Mouse (Mus musculus) CH12.LX (cell line): ENCODE results near the gene Rbfox1. TPM values are rescaled to one million over a fixed set of nuclear protein-coding genes. Genes with fewer than 3 reads are reported as not detected.

Experiments
- DNase-seq: peaks from one replicate; pipeline ENCODE4 v3.0.0-alpha.2; 2013; ENCODE audit errors: extremely low read depth
- H3K27ac ChIP-seq: 2 replicates; pipeline ENCODE4 v1.5.1; 2012; ENCODE audit warnings: low read depth, mild to moderate bottlenecking, control low read depth, moderate library complexity; ENCODE audit not compliant: insufficient read depth
- H3K27me3 ChIP-seq: replicated peaks from 2 replicates; pipeline ENCODE3; 2012; ENCODE audit warnings: inconsistent platforms
- H3K36me3 ChIP-seq, 2 experiments: replicated peaks in 1 of 2; 2 replicates each; pipeline versions ENCODE3 to v1.6.1; 2012; ENCODE audit warnings: inconsistent platforms in 1 of 2, low read length in 1 of 2, mild to moderate bottlenecking in 1 of 2, mixed read lengths in 1 of 2, moderate library complexity in 1 of 2; ENCODE audit not compliant: control insufficient read depth in 1 of 2, insufficient read depth in 1 of 2
- H3K4me1 ChIP-seq, 2 experiments: 2 replicates each; pipeline ENCODE4 v1.6.1; 2012; ENCODE audit warnings: inconsistent platforms in 1 of 2, moderate library complexity in 1 of 2; ENCODE audit not compliant: insufficient read depth in 2 of 2, control insufficient read depth in 1 of 2
- H3K4me2 ChIP-seq: 2 replicates; pipeline ENCODE4 v1.6.1; 2012; ENCODE audit warnings: low read depth, mild to moderate bottlenecking, control low read depth; ENCODE audit not compliant: poor library complexity, insufficient read depth, severe bottlenecking
- H3K4me3 ChIP-seq, 3 experiments: fragments of 150-350 bp in 1 of 3; sonication (generic) in 1 of 3; replicated peaks in 1 of 3; 2 replicates each; pipeline versions ENCODE3 to v1.5.1; 2011 to 2012; ENCODE audit warnings: low read depth in 2 of 3, low read length in 2 of 3, mild to moderate bottlenecking in 2 of 3, moderate library complexity in 2 of 3, control low read depth in 1 of 3, improper control_type of control experiment in 1 of 3, inconsistent platforms in 1 of 3, mixed read lengths in 1 of 3; ENCODE audit not compliant: poor library complexity in 1 of 3
- H3K79me2 ChIP-seq: replicated peaks from 2 replicates; pipeline ENCODE4 v1.6.1; 2012; ENCODE audit warnings: mild to moderate bottlenecking, moderate library complexity; ENCODE audit not compliant: control insufficient read depth, poor library complexity, insufficient read depth, severe bottlenecking; ENCODE audit errors: extremely low read depth
- H3K9ac ChIP-seq: 2 replicates; pipeline ENCODE4 v1.6.1; 2012; ENCODE audit warnings: low read depth, mild to moderate bottlenecking, control low read depth, moderate library complexity; ENCODE audit not compliant: insufficient read depth
- H3K9me3 ChIP-seq: replicated peaks from 2 replicates; pipeline ENCODE3; 2012; ENCODE audit warnings: low read length, inconsistent platforms, mixed read lengths
- BHLHE40 ChIP-seq: IDR thresholded peaks from 2 replicates; pipeline ENCODE4 v1.6.1; 2011; ENCODE audit warnings: mild to moderate bottlenecking, low read depth, low read length, improper control_type of control experiment
- CHD1 ChIP-seq: IDR thresholded peaks from 2 replicates; pipeline ENCODE4 v1.6.1; 2012; ENCODE audit warnings: low read depth, low read length, improper control_type of control experiment, inconsistent platforms
- CHD2 ChIP-seq: IDR thresholded peaks from 2 replicates; pipeline ENCODE4 v1.6.1; 2011; ENCODE audit warnings: low read length, improper control_type of control experiment
- ETS1 ChIP-seq: conservative IDR thresholded peaks from 2 replicates; pipeline ENCODE4 v1.6.1; 2012; ENCODE audit warnings: low read depth, mild to moderate bottlenecking, inconsistent platforms, low read length, improper control_type of control experiment, moderate library complexity
- GABPA ChIP-seq: IDR thresholded peaks from 2 replicates; pipeline ENCODE4 v1.6.1; 2012; ENCODE audit warnings: low read depth, low read length, improper control_type of control experiment, inconsistent platforms; ENCODE audit not compliant: insufficient replicate concordance
- IRF4 ChIP-seq: IDR thresholded peaks from 2 replicates; pipeline ENCODE4 v1.6.1; 2014; ENCODE audit warnings: low read depth, mild to moderate bottlenecking, inconsistent platforms, low read length, improper control_type of control experiment
- JUN ChIP-seq: IDR thresholded peaks from 2 replicates; pipeline ENCODE4 v1.6.1; 2011; ENCODE audit warnings: low read depth, mild to moderate bottlenecking, low read length, improper control_type of control experiment, moderate library complexity; ENCODE audit not compliant: insufficient read depth
- KAT2A ChIP-seq: IDR thresholded peaks from 2 replicates; pipeline ENCODE4 v1.6.1; 2012; ENCODE audit warnings: low read length, improper control_type of control experiment, inconsistent platforms; ENCODE audit not compliant: insufficient replicate concordance
- MAX ChIP-seq: IDR thresholded peaks from 2 replicates; pipeline ENCODE4 v1.6.1; 2011; ENCODE audit warnings: low read length, improper control_type of control experiment
- MAZ ChIP-seq: IDR thresholded peaks from 2 replicates; pipeline ENCODE4 v1.6.1; 2012; ENCODE audit warnings: low read depth, mild to moderate bottlenecking, inconsistent platforms, low read length, improper control_type of control experiment, moderate library complexity
- MEF2A ChIP-seq: IDR thresholded peaks from 2 replicates; pipeline ENCODE4 v1.6.1; 2014; ENCODE audit warnings: low read depth, mild to moderate bottlenecking, inconsistent platforms, low read length, improper control_type of control experiment, borderline replicate concordance
- NRF1 ChIP-seq: IDR thresholded peaks from 2 replicates; pipeline ENCODE4 v1.6.1; 2014; ENCODE audit warnings: low read depth, mild to moderate bottlenecking, inconsistent platforms, low read length, improper control_type of control experiment, moderate library complexity
- PAX5 ChIP-seq: IDR thresholded peaks from 2 replicates; pipeline ENCODE4 v1.6.1; 2012; ENCODE audit warnings: low read length, inconsistent platforms, mixed read lengths
- POLR2A ChIP-seq: IDR thresholded peaks from 2 replicates; pipeline ENCODE4 v1.6.1; 2011; ENCODE audit warnings: low read depth, mild to moderate bottlenecking, improper control_type of control experiment, low read length
- POLR2AphosphoS2 ChIP-seq: IDR thresholded peaks from 2 replicates; pipeline ENCODE4 v1.6.1; 2011; ENCODE audit warnings: low read depth, low read length, improper control_type of control experiment
- RAD21 ChIP-seq: IDR thresholded peaks from 2 replicates; pipeline ENCODE4 v1.6.1; 2011; ENCODE audit warnings: low read depth, mild to moderate bottlenecking, low read length, improper control_type of control experiment, moderate library complexity
- SIN3A ChIP-seq: IDR thresholded peaks from 2 replicates; pipeline ENCODE4 v1.6.1; 2012; ENCODE audit warnings: low read length, improper control_type of control experiment, inconsistent platforms
- TCF12 ChIP-seq: IDR thresholded peaks from 2 replicates; pipeline ENCODE4 v1.6.1; 2014; ENCODE audit warnings: low read depth, mild to moderate bottlenecking, inconsistent platforms, low read length, improper control_type of control experiment
- UBTF ChIP-seq: IDR thresholded peaks from 2 replicates; pipeline ENCODE4 v1.6.1; 2012; ENCODE audit warnings: low read depth, mild to moderate bottlenecking, inconsistent platforms, low read length, improper control_type of control experiment, moderate library complexity
- ZC3H11A ChIP-seq: IDR thresholded peaks from 2 replicates; pipeline ENCODE4 v1.6.1; 2012; ENCODE audit warnings: low read depth, mild to moderate bottlenecking, inconsistent platforms, low read length, improper control_type of control experiment
- ZKSCAN1 ChIP-seq: IDR thresholded peaks from 2 replicates; pipeline ENCODE4 v1.6.1; 2012; ENCODE audit warnings: low read depth, inconsistent platforms, low read length, improper control_type of control experiment, borderline replicate concordance
- ZMIZ1 ChIP-seq: IDR thresholded peaks from 2 replicates; pipeline ENCODE4 v1.6.1; 2012; ENCODE audit warnings: low read depth, mild to moderate bottlenecking, inconsistent platforms, low read length, improper control_type of control experiment
- ZNF384 ChIP-seq: IDR thresholded peaks from 2 replicates; pipeline ENCODE4 v1.6.1; 2012; ENCODE audit warnings: low read depth, low read length, improper control_type of control experiment, inconsistent platforms
- dilution Hi-C: fragments of 300-500 bp; cut with MboI; formaldehyde crosslinking; loops from 2 replicates; pipeline ENCODE4 v1.14.3; 2020; ENCODE audit warnings: low sequenced_read_pairs; ENCODE audit not compliant: extremely low pct_unique_long_range_greater_than_20kb, extremely low pct_ligation_motif_present
- in situ Hi-C: fragments of 300-500 bp; cut with MboI; formaldehyde crosslinking; loops from 3 replicates; pipeline ENCODE4 v1.14.3; 2019; ENCODE audit warnings: low sequenced_read_pairs, low pct_ligation_motif_present, low pct_unique_long_range_greater_than_20kb, mixed read lengths
- polyA plus RNA-seq: library from polyadenylated mRNA; unstranded; fragments of >175 nt; gene quantifications from 2 replicates; pipeline ENCODE4 v1.2.1, GENCODE M21; 2012; ENCODE audit warnings: low read depth; ENCODE audit not compliant: insufficient read length
- total RNA-seq, 2 experiments: library from RNA; depleted of rRNA; stranded (reverse); fragments of 300-350 nt in 1 of 2; fragments of >200 nt in 1 of 2; gene quantifications; 2 replicates each; pipeline ENCODE4 v1.2.3; 2012 to 2014

Gene Rbfox1
- total and polyA plus RNA-seq, 3 experiments: not detected

DNA sequence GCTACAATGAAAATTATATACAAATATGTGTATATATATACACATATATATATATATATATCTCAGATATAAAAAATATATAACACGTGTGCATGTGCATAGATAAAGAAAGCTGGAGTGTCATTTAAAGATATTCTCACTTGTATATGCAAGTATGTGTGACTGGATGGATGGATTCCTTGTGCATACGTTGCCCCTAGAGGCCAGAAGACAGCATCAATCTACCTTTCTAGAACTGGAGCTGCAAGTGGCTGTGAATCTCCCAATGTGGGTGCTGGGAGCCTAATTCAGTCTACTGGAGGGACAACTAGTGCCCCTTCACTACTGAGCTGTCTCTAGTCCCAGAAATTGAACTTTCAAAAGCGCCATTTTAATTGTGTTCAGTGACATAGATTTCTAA lies 471.8 kb downstream of the Rbfox1 start:
- peaks cover 82% of the 10 kb centered on the region for H3K9me3 ChIP-seq
- dilution Hi-C loops: no loop called here
- H3K36me3 ChIP-seq: no peaks in the 10 kb centered on the region
- H3K9ac ChIP-seq: no peak overlapping the region
- no peak overlapping the region for H3K27ac ChIP-seq
- no peak overlapping the region for H3K4me3 ChIP-seq
- no peak for DNase-seq
- TF ChIP-seq IRF4 (no peak), GABPA (no peak), RAD21 (no peak; the same call in none of the 2 replicates), SIN3A (no peak), KAT2A (no peak), NRF1 (no peak)
- in situ Hi-C loops: no loop called here
- no peak overlapping the region for H3K4me2 ChIP-seq
- H3K27me3 ChIP-seq: no peaks in the 10 kb centered on the region
- H3K79me2 ChIP-seq: no peaks in the 10 kb centered on the region
- no peaks in the 10 kb centered on the region for H3K4me1 ChIP-seq

DNA sequence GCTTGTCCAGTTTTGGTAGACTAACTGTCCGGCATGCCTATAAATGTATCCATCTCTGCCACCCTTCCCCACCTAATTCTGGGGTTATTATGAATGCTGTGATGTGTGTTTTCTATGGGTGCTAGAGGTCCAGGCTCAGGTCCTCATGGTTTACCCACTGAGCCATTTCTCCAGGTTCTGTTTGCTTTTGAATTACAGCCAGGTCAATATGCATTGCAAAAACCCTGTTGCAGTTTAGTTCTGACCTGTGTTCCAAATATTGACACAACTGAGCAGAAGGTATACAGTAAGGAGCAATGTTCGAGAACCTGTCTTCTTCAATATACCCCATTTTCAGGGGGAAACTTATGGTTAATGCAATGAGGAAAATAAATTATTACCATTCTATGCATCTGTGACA lies 480.6 kb downstream of the Rbfox1 start:
- no peak for TF ChIP-seq MEF2A
- no peak for TF ChIP-seq POLR2AphosphoS2
- TF ChIP-seq RAD21: no peak
- no peak for TF ChIP-seq JUN
- no peak for TF ChIP-seq ZNF384
- no peak for TF ChIP-seq ZC3H11A
- no peak for TF ChIP-seq CHD1
- TF ChIP-seq BHLHE40: no peak
- TF ChIP-seq NRF1: no peak
- TF ChIP-seq PAX5: no peak
- no peak for TF ChIP-seq UBTF
- no peak for TF ChIP-seq ZKSCAN1
- TF ChIP-seq ETS1: no peak
- TF ChIP-seq CHD2: no peak
- no peak for TF ChIP-seq ZMIZ1
- no peak for TF ChIP-seq POLR2A
- TF ChIP-seq MAX: no peak
- no peak for TF ChIP-seq IRF4
- TF ChIP-seq MAZ: no peak
- TF ChIP-seq TCF12: no peak
- H3K4me3 ChIP-seq: no peak overlapping the region
- H3K4me2 ChIP-seq: no peak overlapping the region
- dilution Hi-C loops (no loop called here), in situ Hi-C loops (no loop called here)
- H3K36me3 ChIP-seq: no peaks in the 10 kb centered on the region
- no peaks in the 10 kb centered on the region for H3K79me2 ChIP-seq
- no peak overlapping the region for H3K9ac ChIP-seq
- no peaks in the 10 kb centered on the region for H3K4me1 ChIP-seq
- no peak overlapping the region for H3K27ac ChIP-seq
- no peaks in the 10 kb centered on the region for H3K27me3 ChIP-seq
- DNase-seq: no peak
- H3K9me3 ChIP-seq: peaks cover 86% of the 10 kb centered on the region
